Mouse (Mus musculus): ENCODE measurements around the gene Mthfd1. TPM values are rescaled to one million over a fixed set of nuclear protein-coding genes. Genes with fewer than 3 reads are reported as not detected.

Gene Mthfd1
- total and polyA plus RNA-seq, 3 experiments, result 110 to 133 (median 112) TPM

DNA sequence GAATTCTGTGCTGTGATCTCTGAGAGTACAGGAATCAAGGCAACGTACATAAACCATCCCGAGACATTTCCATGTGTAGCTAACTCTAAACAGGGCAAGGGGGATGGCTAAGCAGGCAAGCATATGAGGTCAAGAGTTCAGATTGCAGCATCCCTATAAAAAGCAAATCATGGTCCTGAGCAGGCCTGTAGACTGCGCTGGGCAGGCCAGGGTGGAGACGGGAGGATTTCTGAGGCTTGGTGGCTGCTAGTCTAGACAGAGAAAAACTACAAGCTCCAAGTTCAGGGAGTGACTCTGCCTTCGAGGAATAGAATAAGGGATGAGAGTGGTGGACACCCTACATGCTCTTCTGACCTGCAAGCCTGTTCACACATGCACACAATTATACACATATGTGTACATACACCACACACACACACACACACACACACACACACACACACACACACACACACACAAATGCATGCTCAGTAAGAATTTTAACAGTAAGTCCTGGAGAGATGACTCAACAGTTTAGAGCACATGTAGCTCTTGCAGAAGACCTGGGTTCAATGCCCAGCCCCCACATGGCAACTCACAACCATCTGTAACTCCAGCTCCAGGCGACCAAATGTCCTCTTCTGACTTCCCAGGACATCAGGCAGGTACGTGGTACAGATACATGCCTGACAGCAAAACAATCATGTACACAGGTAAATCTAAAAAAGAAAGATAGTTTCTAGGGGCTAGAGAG lies 15.1 kb upstream of the Mthfd1 start:
- Histone ChIP-seq H3K27ac (ENCODE audit: insufficient read depth, low read depth) (no peak overlapping the region), H3K4me3 (replicated peaks in 1 of 3; ENCODE audit: low read depth in 2 of 3, low read length in 2 of 3, poor library complexity in 1 of 3) (no peak overlapping the region), H3K9ac (ENCODE audit: insufficient read depth, low read depth) (no peak overlapping the region), H3K79me2 (replicated peaks; ENCODE audit: control insufficient read depth, extremely low read depth, insufficient read depth, poor library complexity, severe bottlenecking) (no peaks in the 10 kb centered on the region), H3K9me3 (replicated peaks; ENCODE audit: low read length) (no peaks in the 10 kb centered on the region), H3K27me3 (replicated peaks) (no peaks in the 10 kb centered on the region), H3K4me1 (ENCODE audit: control insufficient read depth in 1 of 2, insufficient read depth in 2 of 2) (peaks cover 3 to 5% of the 10 kb centered on the region in 2 experiments; a peak in 2 of 4 replicates), H3K36me3 (replicated peaks in 1 of 2; ENCODE audit: control insufficient read depth in 1 of 2, insufficient read depth in 1 of 2, low read length in 1 of 2) (no peaks in the 10 kb centered on the region), H3K4me2 (ENCODE audit: insufficient read depth, low read depth, poor library complexity, severe bottlenecking) (no peak overlapping the region)
- dilution Hi-C loops (cut with MboI; ENCODE audit: extremely low pct_ligation_motif_present, extremely low pct_unique_long_range_greater_than_20kb, low sequenced_read_pairs), result no loop called here
- TF ChIP-seq GABPA (IDR thresholded peaks at IDR 0.05; ENCODE audit: insufficient replicate concordance, low read depth, low read length) (no peak), MYC (IDR thresholded peaks at IDR 0.05; ENCODE audit: low read depth, low read length) (no peak), MAZ (IDR thresholded peaks at IDR 0.05; ENCODE audit: low read depth, low read length) (no peak), TCF12 (IDR thresholded peaks at IDR 0.05; ENCODE audit: low read depth, low read length) (no peak), HCFC1 (IDR thresholded peaks at IDR 0.05; ENCODE audit: low read depth, low read length) (no peak), RAD21 (IDR thresholded peaks at IDR 0.05; ENCODE audit: low read depth, low read length) (no peak), MEF2A (IDR thresholded peaks at IDR 0.05; ENCODE audit: borderline replicate concordance, low read depth, low read length) (no peak), EP300 (IDR thresholded peaks at IDR 0.05; ENCODE audit: low read length) (no peak), CHD1 (IDR thresholded peaks at IDR 0.05; ENCODE audit: low read depth, low read length) (no peak), ZC3H11A (IDR thresholded peaks at IDR 0.05; ENCODE audit: low read depth, low read length) (no peak), ZMIZ1 (IDR thresholded peaks at IDR 0.05; ENCODE audit: low read depth, low read length) (no peak), ETS1 (conservative IDR thresholded peaks at IDR 0.05; ENCODE audit: low read depth, low read length) (no peak), KAT2A (IDR thresholded peaks at IDR 0.05; ENCODE audit: insufficient replicate concordance, low read length) (no peak), E2F4 (IDR thresholded peaks at IDR 0.05; ENCODE audit: insufficient replicate concordance, low read depth, low read length) (no peak), MAX (IDR thresholded peaks at IDR 0.05; ENCODE audit: low read length) (no peak), USF1 (IDR thresholded peaks at IDR 0.05; ENCODE audit: low read depth, low read length) (no peak), TBP (conservative IDR thresholded peaks at IDR 0.05; ENCODE audit: low read depth, low read length) (no peak), NRF1 (IDR thresholded peaks at IDR 0.05; ENCODE audit: low read depth, low read length) (no peak), ZNF384 (IDR thresholded peaks at IDR 0.05; ENCODE audit: low read depth, low read length) (no peak), CTCF (conservative IDR thresholded peaks at IDR 0.05 in 1 of 2, IDR thresholded peaks at IDR 0.05 in 1 of 2; ENCODE audit: low read depth in 2 of 2, low read length in 2 of 2) (no peak)
- in situ Hi-C loops (cut with MboI; ENCODE audit: low pct_ligation_motif_present, low pct_unique_long_range_greater_than_20kb, low sequenced_read_pairs), result no loop called here
- DNase-seq (ENCODE audit: extremely low read depth), result no peak

DNA sequence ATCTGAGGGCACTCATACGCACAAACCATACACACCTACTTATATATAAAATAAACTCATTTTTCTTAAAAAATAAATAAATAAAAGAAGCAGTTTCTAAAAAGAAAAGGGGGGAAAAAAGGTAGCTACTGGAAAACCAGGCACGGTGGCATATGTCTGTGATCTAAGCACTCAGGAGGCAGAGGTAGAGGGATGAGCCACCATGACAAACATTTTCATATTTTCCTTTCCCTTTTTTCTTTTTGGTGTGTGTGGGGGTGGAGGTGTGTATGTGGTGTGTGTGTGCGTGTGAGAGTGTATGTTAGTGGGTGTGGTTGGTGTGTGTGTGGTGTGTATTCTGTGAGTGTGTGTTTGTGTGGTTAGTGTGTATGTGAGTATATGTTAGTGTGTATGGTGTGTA lies 14.4 kb upstream of the Mthfd1 start:
- dilution Hi-C loops (cut with MboI; ENCODE audit: extremely low pct_ligation_motif_present, extremely low pct_unique_long_range_greater_than_20kb, low sequenced_read_pairs), result no loop called here
- Histone ChIP-seq H3K4me1 (ENCODE audit: control insufficient read depth in 1 of 2, insufficient read depth in 2 of 2) (peaks cover 3 to 5% of the 10 kb centered on the region in 2 experiments; a peak in 2 of 4 replicates), H3K9me3 (replicated peaks; ENCODE audit: low read length) (no peaks in the 10 kb centered on the region), H3K27me3 (replicated peaks) (no peaks in the 10 kb centered on the region), H3K79me2 (replicated peaks; ENCODE audit: control insufficient read depth, extremely low read depth, insufficient read depth, poor library complexity, severe bottlenecking) (no peaks in the 10 kb centered on the region), H3K4me3 (replicated peaks in 1 of 3; ENCODE audit: low read depth in 2 of 3, low read length in 2 of 3, poor library complexity in 1 of 3) (no peak overlapping the region), H3K27ac (ENCODE audit: insufficient read depth, low read depth) (no peak overlapping the region), H3K9ac (ENCODE audit: insufficient read depth, low read depth) (no peak overlapping the region), H3K36me3 (replicated peaks in 1 of 2; ENCODE audit: control insufficient read depth in 1 of 2, insufficient read depth in 1 of 2, low read length in 1 of 2) (no peaks in the 10 kb centered on the region), H3K4me2 (ENCODE audit: insufficient read depth, low read depth, poor library complexity, severe bottlenecking) (no peak overlapping the region)
- TF ChIP-seq IRF4 (IDR thresholded peaks at IDR 0.05; ENCODE audit: low read depth, low read length) (no peak), JUND (conservative IDR thresholded peaks at IDR 0.05; ENCODE audit: low read depth, low read length) (no peak)
- no peak for DNase-seq (ENCODE audit: extremely low read depth)
- in situ Hi-C loops (cut with MboI; ENCODE audit: low pct_ligation_motif_present, low pct_unique_long_range_greater_than_20kb, low sequenced_read_pairs), result no loop called here

Measured in CH12.LX (cell line).